Mouse (Mus musculus) bone marrow, adult 2 months (tissue): ENCODE data around the gene Ehd2.

Experiments
- CTCF ChIP-seq: fragments of 200-500 bp; IDR thresholded peaks from 2 replicates; pipeline ENCODE4 v1.5.1; 2011; ENCODE audit warnings: low read length, control low read depth; ENCODE audit not compliant: control insufficient read depth, insufficient read depth
- POLR2A ChIP-seq: fragments of 200-500 bp; IDR thresholded peaks from 2 replicates; pipeline ENCODE4 v1.6.1; 2011; ENCODE audit warnings: low read depth, mild to moderate bottlenecking, control low read depth, low read length, borderline replicate concordance; ENCODE audit not compliant: control insufficient read depth

GRCm38 (mm10) chr7:15954436-15954835 lies 12.9 kb downstream of the Ehd2 start:
- TF ChIP-seq POLR2A = no peak
- no peak for TF ChIP-seq CTCF
